ENCODE assay signal across 8 mouse cellular contexts in the genomic region with DNA sequence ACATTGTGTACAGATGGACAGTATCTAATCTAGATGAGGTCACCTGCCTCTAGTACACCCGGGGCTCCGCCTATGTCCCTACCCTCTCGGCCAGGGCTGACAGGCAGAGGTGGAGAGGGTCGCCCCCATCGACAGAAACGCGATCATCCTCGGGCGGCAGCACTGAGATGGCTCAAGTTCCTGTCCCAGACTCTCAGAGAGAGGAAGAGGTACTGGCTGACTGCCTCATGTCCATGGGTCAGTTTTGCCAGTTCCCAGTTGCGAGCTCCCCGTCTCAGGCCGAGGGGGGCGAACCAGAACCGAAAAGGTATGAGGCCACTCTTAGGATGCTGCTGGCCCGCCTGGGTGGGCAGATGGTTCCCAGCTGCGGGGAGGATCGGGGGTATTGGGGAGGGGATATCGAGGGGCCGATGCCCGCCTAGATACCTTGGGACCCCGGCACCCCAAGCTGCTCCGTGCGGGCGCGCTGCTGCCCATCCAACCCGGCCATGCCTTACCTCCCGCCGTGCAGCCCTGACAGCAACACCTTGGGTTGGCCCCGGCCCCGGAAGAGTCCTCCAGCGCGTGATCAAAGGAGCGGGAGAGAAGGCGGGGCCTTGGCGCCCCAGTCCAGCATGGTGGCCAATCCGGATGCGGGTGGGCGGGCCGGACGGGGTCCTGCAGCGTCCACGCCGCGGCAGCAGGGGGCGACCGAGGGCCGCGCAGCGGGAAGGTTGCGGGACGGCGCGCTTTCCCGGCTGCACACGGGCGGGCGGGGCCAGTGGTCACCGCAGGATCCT. TPM values are rescaled to one million over a fixed set of nuclear protein-coding genes. Genes with fewer than 3 reads are reported as not detected.
A peak's percentile ranks its signal among the peaks of the same experiment; 100 is the strongest.
DNase-seq lines count a peak whose midpoint lies in the region; ATAC-seq lines count a peak whose summit lies in the region.

A gene (minus strand): TSS at position 594 of the 779 bp plus-strand sequence.

- H3K4me1 ChIP-seq in forebrain, embryonic 11.5 days (replicated peaks; ENCODE audit: control insufficient read depth, insufficient read depth, low read length) = peaks cover 17% of the 10 kb centered on the region; the same call in 1 of the 2 replicates
- H3K4me1 ChIP-seq in heart, embryonic 15.5 days (replicated peaks) = peaks cover 34% of the 10 kb centered on the region
- peaks cover 66% of the 10 kb centered on the region for H3K4me1 ChIP-seq in liver, embryonic 13.5 days (replicated peaks)
- peaks cover 18% of the 10 kb centered on the region; the same call in 1 of the 2 replicates for H3K4me1 ChIP-seq in stomach, embryonic 14.5 days (ENCODE audit: control insufficient read depth, insufficient read depth, low read length)

- under 1% methylated on average over 55 of the region's 58 CpGs for WGBS in forebrain, embryonic 11.5 days
- under 1% methylated on average over 58 of the region's 58 CpGs for WGBS in heart, embryonic 15.5 days
- WGBS in liver, embryonic 13.5 days (ENCODE audit: insufficient replicate concordance) = under 1% methylated on average over 58 of the region's 58 CpGs
- under 1% methylated on average over 51 of the region's 58 CpGs for WGBS in stomach, embryonic 14.5 days

- peak; percentile 94 to 96 for DNase-seq in CD8-positive naive resting alpha-beta T cell, adult 2 months (ENCODE audit: low read depth in 2 of 2, low spot score in 2 of 2)
- DNase-seq in c-Kit-positive CD71-negative TER-119-negative erythroid progenitor cells, embryonic 14.5 days (ENCODE audit: low read depth) = peak; percentile 84
- DNase-seq in forebrain, embryonic 11.5 days (ENCODE audit: low spot score) = peak; percentile 99
- DNase-seq in kidney, postnatal 25 days = peak; percentile 94 to 97
- DNase-seq in liver, embryonic 13.5 days = peak; percentile 94
- peak; percentile 93 to 94 for DNase-seq in natural killer cell, adult 2 months (ENCODE audit: low spot score in 2 of 2)

- peaks cover 3% of the 10 kb centered on the region; the same call in 1 of the 2 replicates for H3K36me3 ChIP-seq in forebrain, embryonic 11.5 days (ENCODE audit: control insufficient read depth, insufficient read depth, low read length)
- H3K36me3 ChIP-seq in heart, embryonic 15.5 days = no peaks in the 10 kb centered on the region
- H3K36me3 ChIP-seq in liver, embryonic 13.5 days = peaks cover 25% of the 10 kb centered on the region
- H3K36me3 ChIP-seq in stomach, embryonic 14.5 days (ENCODE audit: control insufficient read depth, insufficient read depth, low read length) = peaks cover 5% of the 10 kb centered on the region; the same call in 1 of the 2 replicates

- peak within 1 kb of the TSS; percentile 92 for H3K4me2 ChIP-seq in forebrain, embryonic 11.5 days (ENCODE audit: low read depth, low read length, severe bottlenecking)
- H3K4me2 ChIP-seq in heart, embryonic 15.5 days = peak within 1 kb of the TSS; percentile 95
- H3K4me2 ChIP-seq in liver, embryonic 13.5 days = peak within 1 kb of the TSS; percentile 99
- peak within 1 kb of the TSS; percentile 90 for H3K4me2 ChIP-seq in stomach, embryonic 14.5 days (replicated peaks; ENCODE audit: low read depth, low read length)

- no peaks in the 10 kb centered on the region for H3K27me3 ChIP-seq in forebrain, embryonic 11.5 days (ENCODE audit: control insufficient read depth, insufficient read depth, low read length)
- H3K27me3 ChIP-seq in heart, embryonic 15.5 days = no peaks in the 10 kb centered on the region
- no peaks in the 10 kb centered on the region; the same call in 1 of the 2 replicates for H3K27me3 ChIP-seq in liver, embryonic 13.5 days
- H3K27me3 ChIP-seq in stomach, embryonic 14.5 days (ENCODE audit: control insufficient read depth, insufficient read depth, low read length) = no peaks in the 10 kb centered on the region

- H3K9me3 ChIP-seq in forebrain, embryonic 11.5 days (ENCODE audit: control insufficient read depth, low read length) = no peaks in the 10 kb centered on the region
- no peaks in the 10 kb centered on the region for H3K9me3 ChIP-seq in heart, embryonic 15.5 days (replicated peaks)
- no peaks in the 10 kb centered on the region for H3K9me3 ChIP-seq in liver, embryonic 13.5 days (replicated peaks)
- H3K9me3 ChIP-seq in stomach, embryonic 14.5 days (ENCODE audit: control insufficient read depth, low read depth, low read length) = no peaks in the 10 kb centered on the region

- no peak within 1 kb of the TSS for H3K27ac ChIP-seq in forebrain, embryonic 11.5 days (ENCODE audit: low read depth, low read length)
- H3K27ac ChIP-seq in heart, embryonic 15.5 days = peak within 1 kb of the TSS; percentile 60
- H3K27ac ChIP-seq in liver, embryonic 13.5 days = peak within 1 kb of the TSS; percentile 79
- no peak within 1 kb of the TSS for H3K27ac ChIP-seq in stomach, embryonic 14.5 days (ENCODE audit: low read length)

- peak within 1 kb of the TSS; percentile 51 for H3K4me3 ChIP-seq in forebrain, embryonic 11.5 days (ENCODE audit: low read depth, low read length)
- peak within 1 kb of the TSS; percentile 72 for H3K4me3 ChIP-seq in heart, embryonic 15.5 days
- H3K4me3 ChIP-seq in liver, embryonic 13.5 days (replicated peaks) = peak within 1 kb of the TSS; percentile 70
- peak within 1 kb of the TSS; percentile 65 for H3K4me3 ChIP-seq in stomach, embryonic 14.5 days (ENCODE audit: low read depth, low read length)

- ATAC-seq in forebrain, embryonic 11.5 days (replicated peaks; ENCODE audit: low FRiP score) = peak; percentile 93
- peak; percentile 93 for ATAC-seq in heart, embryonic 15.5 days (replicated peaks; ENCODE audit: insufficient number of reproducible peaks, insufficient read depth, low FRiP score, low read depth)
- ATAC-seq in liver, embryonic 13.5 days (ENCODE audit: low read depth) = peak; percentile 92
- peak; percentile 91 for ATAC-seq in stomach, embryonic 14.5 days (ENCODE audit: insufficient number of reproducible peaks, insufficient read depth, low FRiP score, low read depth)

- H3K9ac ChIP-seq in forebrain, embryonic 11.5 days (ENCODE audit: low read length) = peak within 1 kb of the TSS; percentile 74
- H3K9ac ChIP-seq in heart, embryonic 15.5 days = peak within 1 kb of the TSS; percentile 75
- peak within 1 kb of the TSS; percentile 84 for H3K9ac ChIP-seq in liver, embryonic 13.5 days
- peak within 1 kb of the TSS; percentile 53 for H3K9ac ChIP-seq in stomach, embryonic 14.5 days (replicated peaks; ENCODE audit: low read depth, low read length)

RNA-seq across cellular contexts. Expression of the gene that starts here (rescaled TPM):
- polyA plus RNA-seq in forebrain, embryonic 11.5 days (2014; fragmentation: Nextera tagmentation; extraction: Ambion mirVana) = 14.6 and 16.7 TPM in 2 replicates
- polyA plus RNA-seq in heart, embryonic 15.5 days (2015; fragmentation: Nextera tagmentation; extraction: Ambion mirVana) = 14.5 and 23.0 TPM in 2 replicates
- polyA plus RNA-seq in liver, embryonic 13.5 days (2015; fragmentation: Nextera tagmentation; extraction: Ambion mirVana) = 13.1 and 13.7 TPM in 2 replicates
- polyA plus RNA-seq in stomach, embryonic 14.5 days (2014; fragmentation: Nextera tagmentation; extraction: Ambion mirVana) = 22.6 and 24.3 TPM in 2 replicates

Comparison
In these comparisons a context has a peak if more than half of its experiments do, and no peak if none do; other contexts are left out.
1. H3K27ac ChIP-seq: peak in heart, embryonic 15.5 days (single experiment) and liver, embryonic 13.5 days (single experiment); none in forebrain, embryonic 11.5 days (single experiment) and stomach, embryonic 14.5 days (single experiment).
2. Peak in every context shown above with its lines, with median percentiles within 50 percentile points of each other: DNase-seq, ATAC-seq, H3K4me2 ChIP-seq, H3K4me3 ChIP-seq and H3K9ac ChIP-seq.